Mouse (Mus musculus): ENCODE data around the gene Aldh16a1.
A peak's percentile ranks its signal among the peaks of the same experiment; 100 is the strongest.

Gene Aldh16a1

DNA sequence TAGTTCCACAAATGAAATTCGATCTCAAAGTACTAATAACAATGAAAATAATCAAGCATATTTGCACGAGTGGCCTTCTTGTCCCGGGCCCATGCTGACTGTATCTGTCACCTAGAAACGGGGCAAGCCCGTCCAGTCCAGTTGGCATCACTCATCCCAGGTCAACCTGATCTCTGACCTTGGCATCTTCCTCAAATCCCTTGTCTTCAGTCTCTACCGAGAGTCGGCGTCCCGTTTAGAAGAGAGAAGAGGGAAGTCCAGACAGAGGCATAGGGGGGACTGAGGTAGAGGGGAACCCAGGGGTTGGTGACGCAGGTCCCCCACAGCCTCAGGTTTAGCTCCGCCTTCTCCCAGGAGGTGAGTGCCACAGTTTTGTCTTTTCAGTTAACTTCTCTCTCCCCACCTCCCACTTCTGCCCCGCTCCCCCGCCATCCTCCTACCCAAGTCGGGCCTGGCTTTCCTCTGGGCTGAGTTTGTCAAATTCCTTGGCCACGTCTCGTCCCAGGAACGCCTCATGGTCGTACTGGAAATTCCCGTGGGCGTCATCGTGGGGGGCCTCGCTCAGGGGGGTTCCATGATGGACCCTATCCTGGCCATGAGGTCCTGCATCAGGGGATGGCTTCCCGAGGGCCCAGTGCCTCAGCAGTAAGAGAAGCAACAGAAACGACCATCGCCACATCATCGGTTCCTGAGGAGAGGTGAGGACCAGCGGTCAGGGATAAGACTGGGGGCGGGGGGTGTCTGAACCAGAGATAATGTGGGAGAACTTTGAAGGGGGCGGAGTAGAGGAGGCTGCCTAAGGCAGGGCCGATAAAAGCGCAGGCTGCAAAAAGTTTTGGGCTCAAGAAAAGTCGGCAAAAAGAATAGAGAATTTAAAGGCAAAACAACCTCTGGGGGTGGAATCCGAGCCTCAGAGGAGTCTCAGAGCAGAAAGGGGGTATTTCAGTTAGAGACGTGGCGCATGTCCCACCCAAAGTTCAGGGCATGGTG, 63.1 kb downstream of the Aldh16a1 start:
- peak; percentile 20 for DNase-seq (ENCODE audit: low spot score)
